Mouse (Mus musculus): ENCODE results near the gene Vmn1r53. TPM values are rescaled to one million over a fixed set of nuclear protein-coding genes. Genes with fewer than 3 reads are reported as not detected.
"Not testable (repeated sequence)": the region's sequence is repeated elsewhere in the genome, so short reads cannot be mapped to it uniquely, and the experiment has no call there.

Vmn1r53 gene
- total RNA-seq (2021), result not detected
- long read RNA-seq, experiment 1, result 0 reads
- long read RNA-seq, experiment 2, result 0 reads

GRCm38 (mm10) chr6:90224338-90224737 lies at the start of gene Vmn1r53:
TSS of gene Vmn1r53 (minus strand) at chr6:90224438.
- DNase-seq (ENCODE audit: low spot score in 2 of 2), result no peak

GRCm38 (mm10) chr6:90246000-90246399 lies 21.8 kb upstream of the Vmn1r53 start, which contains the start of gene Vmn1r54:
TSS of gene Vmn1r54 (plus strand) at chr6:90246300.
- no peak for DNase-seq (ENCODE audit: low spot score in 2 of 2)

GRCm38 (mm10) chr6:90244019-90244418 lies 19.8 kb upstream of the Vmn1r53 start:
- DNase-seq (ENCODE audit: low spot score in 2 of 2), result no peak

GRCm38 (mm10) chr6:90232681-90233080 lies 8.4 kb upstream of the Vmn1r53 start:
- no peak for DNase-seq (ENCODE audit: low spot score in 2 of 2)

- DNase-seq (ENCODE audit: low spot score in 2 of 2), result not testable (repeated sequence)
These were observed 7.9 kb upstream of the Vmn1r53 start for GRCm38 (mm10) chr6:90232114-90232513.

- not testable (repeated sequence) for DNase-seq (ENCODE audit: low spot score in 2 of 2)
These were observed 21.7 kb downstream of the Vmn1r53 start, which contains the start of gene V1ra8 for GRCm38 (mm10) chr6:90202493-90202892. TSS of gene V1ra8 (plus strand) at chr6:90202793.

GRCm38 (mm10) chr6:90174508-90174907 lies 49.7 kb downstream of the Vmn1r53 start, which contains the start of gene Vmn1r52:
TSS of gene Vmn1r52 (plus strand) at chr6:90174808.
- DNase-seq (ENCODE audit: low spot score in 2 of 2), result no peak

Other genes starting within 250 kb of the Vmn1r53 start
- not detected for gene Vmn1r47, start 208.3 kb downstream of the Vmn1r53 start, total RNA-seq (2021)
- not detected for gene Vmn1r48, start 187.6 kb downstream of the Vmn1r53 start, total RNA-seq (2021)
- gene Vmn1r49, start 145.9 kb downstream of the Vmn1r53 start, total RNA-seq (2021), result not detected
- gene Vmn1r50, start 123.0 kb downstream of the Vmn1r53 start, total RNA-seq (2021), result not detected
- gene Vmn1r51, start 101.8 kb downstream of the Vmn1r53 start, total RNA-seq (2021), result not detected
- not detected for gene Vmn1r52, start 49.6 kb downstream of the Vmn1r53 start, total RNA-seq (2021)
- not detected for gene V1ra8, start 21.6 kb downstream of the Vmn1r53 start, total RNA-seq (2021)
- not detected for gene Vmn1r54, start 21.9 kb upstream of the Vmn1r53 start, total RNA-seq (2021)
- gene BC048671, start 76.8 kb upstream of the Vmn1r53 start, total RNA-seq (2021), result not detected
- not detected for gene Chst13, start 100.7 kb upstream of the Vmn1r53 start, total RNA-seq (2021)
- under 1 TPM; 0.07 to 0.57 TPM for gene Uroc1, start 108.8 kb upstream of the Vmn1r53 start, total RNA-seq (2021)
- 10 to 100 TPM; 18.8 to 21.7 TPM for gene Zxdc, start 145.1 kb upstream of the Vmn1r53 start, total RNA-seq (2021)
- under 1 TPM; 0.26 to 0.37 TPM for gene Cfap100, start 204.4 kb upstream of the Vmn1r53 start, total RNA-seq (2021)
- gene Klf15, start 238.1 kb upstream of the Vmn1r53 start, total RNA-seq (2021), result 1 to 10 TPM; 6.3 to 6.7 TPM